ENCODE assay signal across 8 mouse cellular contexts in genomic region chr16:4939412-4939811, GRCm38 (mm10). TPM values are rescaled to one million over a fixed set of nuclear protein-coding genes. Genes with fewer than 3 reads are reported as not detected.
A peak's percentile ranks its signal among the peaks of the same experiment; 100 is the strongest.
DNase-seq lines count a peak whose midpoint lies in the region; ATAC-seq and TF ChIP-seq lines count a peak whose summit lies in the region.

No protein-coding gene starts in this region.

- H3K9ac ChIP-seq in forebrain, embryonic 12.5 days, result peak overlapping the region; percentile 90
- peak overlapping the region; percentile 97 for H3K9ac ChIP-seq in intestine, embryonic 16.5 days (ENCODE audit: low read depth, low read length)
- peak overlapping the region; percentile 83 for H3K9ac ChIP-seq in liver, embryonic 14.5 days (replicated peaks)
- peak overlapping the region; percentile 85 for H3K9ac ChIP-seq in neural tube, embryonic 12.5 days

- no peak for TF ChIP-seq CTCF in liver, embryonic 14.5 days (IDR thresholded peaks at IDR 0.05; ENCODE audit: low read depth)

- no peak for TF ChIP-seq EP300 in liver, embryonic 14.5 days (IDR thresholded peaks at IDR 0.05; ENCODE audit: low read depth)

- no peaks in the 10 kb centered on the region for H3K9me3 ChIP-seq in forebrain, embryonic 12.5 days
- H3K9me3 ChIP-seq in intestine, embryonic 16.5 days (ENCODE audit: control insufficient read depth, low read length), result no peaks in the 10 kb centered on the region
- H3K9me3 ChIP-seq in liver, embryonic 14.5 days (ENCODE audit: control insufficient read depth, low read length), result no peaks in the 10 kb centered on the region
- no peaks in the 10 kb centered on the region for H3K9me3 ChIP-seq in neural tube, embryonic 12.5 days

- peak overlapping the region; percentile 76 for H3K27ac ChIP-seq in forebrain, embryonic 12.5 days
- peak overlapping the region; percentile 90 for H3K27ac ChIP-seq in intestine, embryonic 16.5 days (ENCODE audit: low read length)
- H3K27ac ChIP-seq in liver, embryonic 14.5 days, result peak overlapping the region; percentile 49
- H3K27ac ChIP-seq in neural tube, embryonic 12.5 days, result peak overlapping the region; percentile 65; the same call in 1 of the 2 replicates

- peak; percentile 39 for DNase-seq in ovary, postnatal 36 days (ENCODE audit: low spot score)
- no peak for DNase-seq in ovary, postnatal 14 days (ENCODE audit: low spot score)
- DNase-seq in adipocyte (ENCODE audit: low spot score), result peak; percentile 63
- DNase-seq in liver, embryonic 14.5 days (ENCODE audit: low read depth in 3 of 3, low spot score in 3 of 3), result no peak
- no peak for DNase-seq in spleen, adult 18-20 months

- H3K36me3 ChIP-seq in forebrain, embryonic 12.5 days (replicated peaks), result peaks cover 78% of the 10 kb centered on the region
- peaks cover 19% of the 10 kb centered on the region for H3K36me3 ChIP-seq in intestine, embryonic 16.5 days (ENCODE audit: control insufficient read depth, insufficient read depth, low read length)
- H3K36me3 ChIP-seq in liver, embryonic 14.5 days (replicated peaks; ENCODE audit: control insufficient read depth, insufficient read depth, low read depth), result peaks cover 4% of the 10 kb centered on the region; the same call in 1 of the 2 replicates
- H3K36me3 ChIP-seq in neural tube, embryonic 12.5 days, result peaks cover 73% of the 10 kb centered on the region

- peaks cover 19% of the 10 kb centered on the region for H3K4me1 ChIP-seq in forebrain, embryonic 12.5 days
- peaks cover 6% of the 10 kb centered on the region for H3K4me1 ChIP-seq in intestine, embryonic 16.5 days (ENCODE audit: control insufficient read depth, insufficient read depth, low read length)
- peaks cover 0 to 4% of the 10 kb centered on the region in 2 experiments; a peak in 2 of 4 replicates for H3K4me1 ChIP-seq in liver, embryonic 14.5 days (replicated peaks; ENCODE audit: control insufficient read depth in 2 of 2, insufficient read depth in 2 of 2, low read length in 1 of 2)
- H3K4me1 ChIP-seq in neural tube, embryonic 12.5 days, result peaks cover 13% of the 10 kb centered on the region

- H3K27me3 ChIP-seq in forebrain, embryonic 12.5 days, result no peaks in the 10 kb centered on the region
- H3K27me3 ChIP-seq in intestine, embryonic 16.5 days (replicated peaks; ENCODE audit: control insufficient read depth, insufficient read depth, low read length), result no peaks in the 10 kb centered on the region
- H3K27me3 ChIP-seq in liver, embryonic 14.5 days (ENCODE audit: control insufficient read depth, insufficient read depth, low read length), result no peaks in the 10 kb centered on the region
- no peaks in the 10 kb centered on the region for H3K27me3 ChIP-seq in neural tube, embryonic 12.5 days (replicated peaks)

- H3K4me3 ChIP-seq in forebrain, embryonic 12.5 days (replicated peaks), result peak overlapping the region; percentile 76
- peak overlapping the region; percentile 98 for H3K4me3 ChIP-seq in intestine, embryonic 16.5 days (ENCODE audit: low read length)
- peak overlapping the region; percentile 70 to 83 for H3K4me3 ChIP-seq in liver, embryonic 14.5 days (ENCODE audit: insufficient read depth in 1 of 2, low read depth in 2 of 2, low read length in 2 of 2)
- H3K4me3 ChIP-seq in neural tube, embryonic 12.5 days, result peak overlapping the region; percentile 86

- peak overlapping the region; percentile 96 for H3K4me2 ChIP-seq in forebrain, embryonic 12.5 days
- H3K4me2 ChIP-seq in intestine, embryonic 16.5 days (ENCODE audit: low read depth, low read length), result peak overlapping the region; percentile 88
- H3K4me2 ChIP-seq in liver, embryonic 14.5 days (ENCODE audit: low read depth), result peak overlapping the region; percentile 94
- H3K4me2 ChIP-seq in neural tube, embryonic 12.5 days (replicated peaks), result peak overlapping the region; percentile 98

- peak; percentile 64 for ATAC-seq in forebrain, embryonic 12.5 days (ENCODE audit: low FRiP score)
- ATAC-seq in intestine, embryonic 16.5 days, result peak; percentile 77
- ATAC-seq in liver, embryonic 14.5 days (ENCODE audit: insufficient read depth), result peak; percentile 55
- ATAC-seq in neural tube, embryonic 12.5 days (ENCODE audit: low FRiP score, low read depth), result peak; percentile 64

- WGBS in forebrain, embryonic 12.5 days, result 2% methylated on average over 16 of the region's 16 CpGs
- WGBS in intestine, embryonic 16.5 days, result 1% methylated on average over 16 of the region's 16 CpGs
- 2% methylated on average over 16 of the region's 16 CpGs for WGBS in liver, embryonic 14.5 days (ENCODE audit: insufficient replicate concordance)
- WGBS in neural tube, embryonic 12.5 days, result 2% methylated on average over 16 of the region's 16 CpGs

RNA-seq across cellular contexts. Expression of gene Nudt16l1, which starts 0.9 kb away (rescaled TPM):
- 124 and 125 TPM in 2 replicates for polyA plus RNA-seq in forebrain, embryonic 12.5 days (2016; fragmentation: Nextera tagmentation; extraction: Ambion mirVana)
- polyA plus RNA-seq in intestine, embryonic 16.5 days (2015; fragmentation: Nextera tagmentation; extraction: Ambion mirVana), result 144 TPM in 2 replicates
- polyA plus RNA-seq in liver, embryonic 14.5 days (2012; rRNA removed), result 28.8 and 33.0 TPM in 2 replicates
- 51.8 and 52.1 TPM in 2 replicates for polyA plus RNA-seq in liver, embryonic 14.5 days (2014; fragmentation: Nextera tagmentation; extraction: Ambion mirVana)
- 124 and 125 TPM in 2 replicates for polyA plus RNA-seq in neural tube, embryonic 12.5 days (2016; fragmentation: Nextera tagmentation; extraction: Ambion mirVana)

RNA-seq across cellular contexts. Expression of gene Anks3, which starts 24.6 kb away (rescaled TPM):
- polyA plus RNA-seq in forebrain, embryonic 12.5 days (2016; fragmentation: Nextera tagmentation; extraction: Ambion mirVana), result 53.3 and 58.4 TPM in 2 replicates
- 39.7 and 41.3 TPM in 2 replicates for polyA plus RNA-seq in intestine, embryonic 16.5 days (2015; fragmentation: Nextera tagmentation; extraction: Ambion mirVana)
- 12.8 and 16.2 TPM in 2 replicates for polyA plus RNA-seq in liver, embryonic 14.5 days (2012; rRNA removed)
- polyA plus RNA-seq in liver, embryonic 14.5 days (2014; fragmentation: Nextera tagmentation; extraction: Ambion mirVana), result 9.9 and 10.2 TPM in 2 replicates
- 60.3 and 66.5 TPM in 2 replicates for polyA plus RNA-seq in neural tube, embryonic 12.5 days (2016; fragmentation: Nextera tagmentation; extraction: Ambion mirVana)

RNA-seq across cellular contexts. Expression of gene Mgrn1, which starts 53.4 kb away (rescaled TPM):
- 80.2 and 85.1 TPM in 2 replicates for polyA plus RNA-seq in forebrain, embryonic 12.5 days (2016; fragmentation: Nextera tagmentation; extraction: Ambion mirVana)
- 82.7 and 84.6 TPM in 2 replicates for polyA plus RNA-seq in intestine, embryonic 16.5 days (2015; fragmentation: Nextera tagmentation; extraction: Ambion mirVana)
- polyA plus RNA-seq in liver, embryonic 14.5 days (2012; rRNA removed), result 15.7 and 16.3 TPM in 2 replicates
- 17.6 and 18.0 TPM in 2 replicates for polyA plus RNA-seq in liver, embryonic 14.5 days (2014; fragmentation: Nextera tagmentation; extraction: Ambion mirVana)
- polyA plus RNA-seq in neural tube, embryonic 12.5 days (2016; fragmentation: Nextera tagmentation; extraction: Ambion mirVana), result 92.5 and 93.3 TPM in 2 replicates

RNA-seq across cellular contexts. Expression of gene Sept12, which starts 58.2 kb away (rescaled TPM):
- not detected in 2 replicates for polyA plus RNA-seq in forebrain, embryonic 12.5 days (2016; fragmentation: Nextera tagmentation; extraction: Ambion mirVana)
- 0.11 TPM in 1 of 2 replicates, not detected in the other for polyA plus RNA-seq in intestine, embryonic 16.5 days (2015; fragmentation: Nextera tagmentation; extraction: Ambion mirVana)
- polyA plus RNA-seq in liver, embryonic 14.5 days (2012; rRNA removed), result 0.02 TPM in 1 of 2 replicates, not detected in the other
- polyA plus RNA-seq in liver, embryonic 14.5 days (2014; fragmentation: Nextera tagmentation; extraction: Ambion mirVana), result not detected in 2 replicates
- not detected in 2 replicates for polyA plus RNA-seq in neural tube, embryonic 12.5 days (2016; fragmentation: Nextera tagmentation; extraction: Ambion mirVana)

RNA-seq across cellular contexts. Expression of gene Ubald1, which starts 59.3 kb away (rescaled TPM):
- polyA plus RNA-seq in forebrain, embryonic 12.5 days (2016; fragmentation: Nextera tagmentation; extraction: Ambion mirVana), result 23.8 and 27.2 TPM in 2 replicates
- polyA plus RNA-seq in intestine, embryonic 16.5 days (2015; fragmentation: Nextera tagmentation; extraction: Ambion mirVana), result 33.7 and 35.5 TPM in 2 replicates
- polyA plus RNA-seq in liver, embryonic 14.5 days (2012; rRNA removed), result 5.4 and 6.7 TPM in 2 replicates
- polyA plus RNA-seq in liver, embryonic 14.5 days (2014; fragmentation: Nextera tagmentation; extraction: Ambion mirVana), result 9.0 and 9.5 TPM in 2 replicates
- polyA plus RNA-seq in neural tube, embryonic 12.5 days (2016; fragmentation: Nextera tagmentation; extraction: Ambion mirVana), result 41.9 and 45.0 TPM in 2 replicates

Comparison
In these comparisons a context has a peak if more than half of its experiments do, and no peak if none do; other contexts are left out.
1. DNase-seq: peak in ovary, postnatal 36 days (single experiment) and adipocyte (single experiment); none in ovary, postnatal 14 days (single experiment), liver, embryonic 14.5 days (0 of 3) and spleen, adult 18-20 months (0 of 2).
2. Peak in every context shown above with its lines, with median percentiles within 50 percentile points of each other: ATAC-seq, H3K27ac ChIP-seq, H3K4me2 ChIP-seq, H3K4me3 ChIP-seq and H3K9ac ChIP-seq.